Mouse (Mus musculus): ENCODE measurements around the gene Lrrc34. TPM values are rescaled to one million over a fixed set of nuclear protein-coding genes. Genes with fewer than 3 reads are reported as not detected.

Lrrc34 gene
- total RNA-seq, 2 experiments from 2014 or later = not detected

- H3K4me3 ChIP-seq = no peak overlapping the region
- no peak for TF ChIP-seq CTCF (IDR thresholded peaks at IDR 0.05)
- DNase-seq = no peak
- intact Hi-C loops (cut with DNase I) = no loop called here
- no peak overlapping the region for H3K27ac ChIP-seq
Observed at GRCm38 (mm10) chr3:30633681-30634080, 14.0 kb downstream of the Lrrc34 start.

- no peak overlapping the region for H3K27ac ChIP-seq
- TF ChIP-seq CTCF (IDR thresholded peaks at IDR 0.05) = no peak
- H3K4me3 ChIP-seq = no peak overlapping the region
- intact Hi-C loops (cut with DNase I) = no loop called here
- no peak for DNase-seq
Observed at GRCm38 (mm10) chr3:30620132-30620531, 27.5 kb downstream of the Lrrc34 start.

DNA sequence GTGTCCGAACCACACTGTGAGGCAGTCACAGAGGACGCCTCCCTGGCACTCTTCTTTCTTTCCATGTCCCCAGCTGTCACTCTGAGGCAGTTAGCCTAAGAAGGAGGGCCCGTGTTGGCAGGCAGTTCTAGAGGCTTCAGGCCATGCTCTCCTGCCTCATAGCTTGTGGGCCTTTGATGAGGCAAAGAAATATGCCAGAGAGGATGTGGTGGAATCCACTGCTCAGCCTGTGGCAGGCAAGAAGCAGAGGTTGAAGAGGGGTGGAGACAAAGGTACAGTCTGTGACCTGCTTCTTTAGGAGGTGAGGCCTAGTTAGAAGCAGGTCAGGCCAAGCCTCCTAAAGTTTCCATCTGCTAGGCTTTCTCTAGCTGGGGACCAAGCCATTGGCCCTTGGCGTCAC lies 36.7 kb downstream of the Lrrc34 start:
- no peak for DNase-seq
- no peak for TF ChIP-seq CTCF (IDR thresholded peaks at IDR 0.05)
- intact Hi-C loops (cut with DNase I) = no loop called here

GRCm38 (mm10) chr3:30608999-30609398 lies 38.7 kb downstream of the Lrrc34 start:
- no peak overlapping the region for H3K27ac ChIP-seq
- H3K4me3 ChIP-seq = no peak overlapping the region
- no peak for DNase-seq
- intact Hi-C loops (cut with DNase I) = no loop called here
- TF ChIP-seq CTCF (IDR thresholded peaks at IDR 0.05) = no peak

More for the DNA sequence above, 36.7 kb downstream of the Lrrc34 start:
- H3K4me3 ChIP-seq = no peak overlapping the region
- H3K27ac ChIP-seq = no peak overlapping the region

GRCm38 (mm10) chr3:30603256-30603655 lies 44.4 kb downstream of the Lrrc34 start:
- no peak for DNase-seq
- peak overlapping the region; percentile 99 for H3K4me3 ChIP-seq
- peak overlapping the region; percentile 97 for H3K27ac ChIP-seq
- intact Hi-C loops (cut with DNase I) = loop anchor here (5.0 kb wide), 2 partner anchors 189 to 489 kb away; partner anchors contain the start of gene Sec62
- TF ChIP-seq CTCF (IDR thresholded peaks at IDR 0.05) = no peak

DNA sequence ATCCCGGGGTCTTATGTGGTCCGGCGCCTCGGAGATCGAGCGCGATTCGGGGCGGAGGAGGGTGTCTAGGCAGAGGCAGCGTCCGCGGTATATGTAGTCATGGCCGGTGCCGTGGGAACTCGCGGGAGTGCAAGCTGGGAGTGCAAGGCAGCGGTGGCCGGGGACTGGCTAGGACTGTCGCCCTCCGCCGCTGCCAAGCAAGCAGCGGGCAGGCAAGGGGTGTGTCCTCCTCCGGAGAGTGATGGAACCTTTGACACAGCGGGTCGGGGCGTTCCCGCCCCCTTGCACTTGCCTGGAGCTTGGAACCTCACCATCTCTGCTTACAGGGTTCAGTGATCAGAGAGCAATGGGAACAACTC lies 45.0 kb downstream of the Lrrc34 start:
- intact Hi-C loops (cut with DNase I) = loop anchor here (5.0 kb wide), 2 partner anchors 190 to 490 kb away; partner anchors contain the start of gene Sec62
- peak; percentile 77 for DNase-seq
- H3K4me3 ChIP-seq = peak overlapping the region; percentile 99
- H3K27ac ChIP-seq = peak overlapping the region; percentile 97
- TF ChIP-seq CTCF (IDR thresholded peaks at IDR 0.05) = no peak

DNA sequence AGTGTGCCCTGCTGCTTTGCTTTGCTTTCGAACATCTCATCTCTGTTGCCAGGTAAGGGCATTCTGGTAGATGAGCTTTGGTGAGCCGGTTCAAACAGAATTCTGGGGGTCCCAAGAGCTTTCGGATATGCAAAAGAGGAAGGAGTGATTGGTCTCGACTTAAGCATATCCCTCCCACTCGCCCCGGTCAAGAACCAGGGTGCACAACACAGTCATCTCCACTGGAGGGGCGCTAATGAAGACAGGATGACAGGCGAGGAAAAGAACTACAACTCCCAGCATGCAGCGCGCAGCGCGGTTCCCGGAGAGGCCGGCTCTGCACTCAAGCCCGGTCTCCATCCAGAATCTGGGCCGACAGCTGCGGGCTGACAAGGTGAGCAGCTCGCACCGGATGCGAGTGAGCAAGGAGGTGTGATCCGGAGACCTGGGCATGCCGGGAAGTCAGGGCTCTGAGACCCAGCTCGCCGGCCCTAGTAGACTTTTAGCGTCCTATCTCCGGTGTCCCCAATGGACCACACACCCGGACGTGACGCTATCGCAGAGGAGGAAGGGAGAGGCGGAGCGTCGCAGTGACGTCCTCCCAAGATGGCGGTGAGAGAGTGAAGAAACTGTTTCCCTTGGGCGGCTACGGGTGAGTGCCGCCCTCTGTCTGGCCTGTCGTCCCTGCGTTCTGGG lies 45.5 kb downstream of the Lrrc34 start, which contains the start of gene Mynn:
TSS of gene Mynn (plus strand) at position 1 of the 675 bp plus-strand sequence.
- Histone ChIP-seq H3K27ac (peak within 1 kb of the TSS; percentile 97), H3K4me3 (peak within 1 kb of the TSS; percentile 99)
- intact Hi-C loops (cut with DNase I) = loop anchor here (5.0 kb wide), 2 partner anchors 190 to 490 kb away; partner anchors contain the start of gene Sec62
- peak; percentile 60 for TF ChIP-seq CTCF (IDR thresholded peaks at IDR 0.05)
- DNase-seq = peak; percentile 97

DNA sequence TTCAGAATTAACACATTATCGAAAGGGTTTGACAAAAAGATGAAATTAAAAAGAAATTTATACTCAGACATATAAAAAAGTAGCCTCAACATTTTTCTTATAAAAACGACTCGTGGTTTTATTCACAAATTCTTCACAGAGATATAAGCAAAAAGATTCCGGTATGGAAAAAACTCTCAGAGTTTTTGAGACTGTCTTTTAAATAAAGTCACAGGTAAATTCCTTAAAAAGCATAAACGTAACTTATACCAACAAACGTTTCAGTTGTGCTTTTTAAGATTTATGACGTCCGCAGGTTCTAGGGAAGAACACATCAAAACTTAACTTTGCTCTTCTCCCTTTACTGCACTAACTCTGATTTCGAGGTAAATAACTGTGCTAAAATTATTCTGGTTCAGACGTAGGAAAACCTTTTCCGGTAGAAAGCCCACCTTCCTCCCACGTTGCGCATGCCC lies 46.0 kb downstream of the Lrrc34 start:
- no peak for DNase-seq
- Histone ChIP-seq H3K4me3 (peak overlapping the region; percentile 99), H3K27ac (peak overlapping the region; percentile 97)
- intact Hi-C loops (cut with DNase I) = loop anchor here (2.0 to 5.0 kb wide), 3 partner anchors 191 to 491 kb away; partner anchors contain the start of gene Sec62
- no peak for TF ChIP-seq CTCF (IDR thresholded peaks at IDR 0.05)

- peak; percentile 85 for DNase-seq
- peak overlapping the region; percentile 97 for H3K27ac ChIP-seq
- TF ChIP-seq CTCF (IDR thresholded peaks at IDR 0.05) = no peak
- H3K4me3 ChIP-seq = peak overlapping the region; percentile 99
- intact Hi-C loops (cut with DNase I) = loop anchor here (2.0 to 5.0 kb wide), 3 partner anchors 191 to 491 kb away; partner anchors contain the start of gene Sec62
Observed at GRCm38 (mm10) chr3:30601175-30601574, 46.5 kb downstream of the Lrrc34 start.

DNA sequence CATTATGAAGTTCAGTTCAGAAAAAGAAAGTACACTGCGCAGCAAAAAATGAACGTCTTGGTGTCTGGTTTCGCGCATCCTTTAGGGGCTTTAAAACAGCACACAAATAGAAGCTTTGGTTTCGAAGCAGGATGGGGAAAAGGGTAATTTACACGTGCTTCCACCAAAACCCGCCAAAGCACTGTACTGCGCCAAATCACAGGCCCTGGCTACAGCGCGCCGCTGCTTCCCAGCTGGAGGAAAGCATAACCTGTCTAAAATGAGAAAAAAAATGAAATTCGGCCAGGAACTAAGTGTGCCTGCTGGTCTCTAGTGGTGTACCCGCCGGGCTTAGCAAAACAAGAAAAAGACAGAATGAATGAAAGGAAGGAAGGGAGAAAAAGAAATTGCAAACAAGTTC lies 47.0 kb downstream of the Lrrc34 start:
- intact Hi-C loops (cut with DNase I) = loop anchor here (2.0 to 5.0 kb wide), 3 partner anchors 192 to 492 kb away; partner anchors contain the start of gene Sec62
- no peak for TF ChIP-seq CTCF (IDR thresholded peaks at IDR 0.05)
- Histone ChIP-seq H3K27ac (peak overlapping the region; percentile 97), H3K4me3 (peak overlapping the region; percentile 99)
- peak; percentile 31 for DNase-seq

DNA sequence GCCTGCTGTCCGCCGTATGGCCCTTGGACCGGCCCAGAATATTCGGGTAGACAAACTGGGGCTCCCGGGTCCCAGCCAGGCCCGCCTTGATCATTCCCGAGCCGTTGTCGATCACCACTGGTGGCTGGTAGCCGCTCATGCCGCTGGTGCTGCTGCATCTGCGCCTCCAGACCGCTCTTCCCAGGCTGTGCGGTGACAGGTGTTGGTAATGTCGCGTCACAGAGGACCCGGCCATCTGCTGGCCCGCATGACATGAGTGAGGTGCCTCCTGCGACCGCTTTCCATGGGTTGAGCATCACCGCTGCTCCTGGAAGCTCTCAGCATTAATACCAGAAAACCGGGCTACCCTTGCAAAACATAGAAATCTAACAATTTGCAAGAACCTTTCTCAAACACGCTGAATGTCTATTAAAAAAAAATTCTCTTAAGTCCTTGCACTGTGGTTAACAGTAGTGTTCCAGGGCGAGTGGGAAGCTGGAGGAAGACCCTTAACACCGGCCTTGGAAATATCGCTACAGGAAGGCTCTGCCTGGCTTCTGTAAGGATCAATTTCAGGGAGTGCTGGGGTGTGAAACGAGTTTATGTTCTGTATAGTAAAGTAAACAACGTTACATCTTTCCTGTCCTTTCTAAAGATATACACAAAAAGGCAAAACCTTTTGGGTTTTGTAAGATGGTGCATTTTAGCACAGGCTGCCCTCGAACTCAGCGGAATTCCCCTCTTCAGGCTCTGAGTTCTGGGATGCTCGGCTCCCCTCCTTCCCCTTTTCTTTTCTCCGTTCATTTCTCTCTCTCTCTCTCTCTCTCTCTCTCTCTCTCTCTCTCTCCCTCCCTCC lies 47.7 kb downstream of the Lrrc34 start, which contains the start of gene Actrt3:
TSS of gene Actrt3 (minus strand) at position 229 of the 835 bp plus-strand sequence.
- 0 out of 2 replicates have a peak, but pooled peaks have one; percentile 17 for TF ChIP-seq CTCF (IDR thresholded peaks at IDR 0.05)
- H3K27ac ChIP-seq = peak within 1 kb of the TSS; percentile 97
- peak; percentile 47 for DNase-seq

DNA sequence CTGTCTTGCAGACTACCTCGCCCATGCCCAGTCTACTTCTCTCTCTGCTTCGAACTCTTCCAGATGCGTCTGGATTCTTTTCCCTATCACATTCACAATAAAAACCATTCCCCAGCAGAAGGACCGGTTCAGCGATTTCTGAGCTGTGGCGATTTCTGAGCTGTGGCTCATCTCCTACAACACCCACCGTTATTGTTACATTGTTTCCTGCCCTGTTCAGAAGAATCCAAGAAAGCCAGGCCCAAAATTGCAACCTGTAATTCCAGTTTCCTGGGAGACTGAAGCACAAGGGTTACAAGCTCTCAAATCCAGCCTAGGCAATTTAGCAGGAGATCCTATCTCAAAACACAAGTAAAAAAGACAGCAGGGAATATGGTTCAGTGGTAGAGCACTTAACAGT lies 50.4 kb downstream of the Lrrc34 start:
- no peak for TF ChIP-seq CTCF (IDR thresholded peaks at IDR 0.05)
- DNase-seq = no peak
- intact Hi-C loops (cut with DNase I) = no loop called here
- H3K4me3 ChIP-seq = no peak overlapping the region
- H3K27ac ChIP-seq = no peak overlapping the region

More for the DNA sequence above, 47.7 kb downstream of the Lrrc34 start, which contains the start of gene Actrt3:
- intact Hi-C loops (cut with DNase I) = loop anchor here (2.0 to 5.0 kb wide), 3 partner anchors 192 to 492 kb away; partner anchors contain the start of gene Sec62
- peak within 1 kb of the TSS; percentile 99 for H3K4me3 ChIP-seq

Measured in gastrocnemius, adult 2 months (tissue).